Mouse (Mus musculus) liver, embryonic 14.5 days (tissue): ENCODE results near the gene Pds5b.

Experiments used
- CTCF ChIP-seq: IDR thresholded peaks from 2 replicates; pipeline ENCODE4 v1.5.1; 2016; ENCODE audit warnings: antibody characterized with exemption, low read depth, control low read depth
- EP300 ChIP-seq: IDR thresholded peaks from 2 replicates; pipeline ENCODE4 v1.6.1; 2016; ENCODE audit warnings: antibody characterized with exemption, low read depth

DNA sequence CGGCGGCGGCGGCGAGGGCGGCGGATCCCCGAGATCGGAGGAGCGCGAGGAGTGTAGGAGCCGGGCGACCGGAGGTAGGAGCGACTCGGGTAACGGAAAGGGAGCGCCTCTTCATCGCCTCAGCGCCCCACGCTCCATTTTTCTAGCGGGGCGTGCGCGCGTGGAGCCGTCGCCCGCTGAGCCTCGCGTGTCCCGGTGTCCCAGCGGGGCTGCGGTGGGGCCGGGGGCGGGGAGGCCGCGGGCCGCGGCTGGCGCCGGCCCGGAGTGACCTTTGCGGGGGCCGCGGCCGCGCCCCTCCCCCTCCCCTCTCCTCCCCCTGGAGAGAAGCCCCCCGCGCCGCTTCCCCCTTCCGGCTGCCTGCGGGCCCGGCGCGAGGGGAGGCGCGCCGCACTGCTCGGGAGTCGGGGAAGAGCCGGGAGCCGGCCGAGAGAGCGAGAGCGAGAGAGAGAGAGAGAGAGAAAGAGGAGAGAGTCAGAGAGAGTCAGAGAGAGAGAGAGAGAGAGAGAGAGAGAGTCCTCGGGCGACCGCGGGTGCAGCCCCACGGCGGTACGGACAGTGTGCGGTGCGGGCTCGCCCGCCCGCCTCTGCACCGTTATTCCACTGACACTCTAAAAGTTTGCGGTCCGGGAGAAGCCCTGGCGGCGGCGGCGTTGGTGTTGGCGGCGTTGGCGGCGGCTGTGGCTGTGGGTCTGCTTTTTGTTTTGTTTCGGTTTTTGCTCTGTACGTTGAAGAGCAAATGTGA lies 512 bp downstream of the Pds5b start:
- TF ChIP-seq CTCF: 0 out of 2 replicates have a peak, but pooled peaks have one; percentile 4
- TF ChIP-seq EP300: no peak
